In the genomic region with DNA sequence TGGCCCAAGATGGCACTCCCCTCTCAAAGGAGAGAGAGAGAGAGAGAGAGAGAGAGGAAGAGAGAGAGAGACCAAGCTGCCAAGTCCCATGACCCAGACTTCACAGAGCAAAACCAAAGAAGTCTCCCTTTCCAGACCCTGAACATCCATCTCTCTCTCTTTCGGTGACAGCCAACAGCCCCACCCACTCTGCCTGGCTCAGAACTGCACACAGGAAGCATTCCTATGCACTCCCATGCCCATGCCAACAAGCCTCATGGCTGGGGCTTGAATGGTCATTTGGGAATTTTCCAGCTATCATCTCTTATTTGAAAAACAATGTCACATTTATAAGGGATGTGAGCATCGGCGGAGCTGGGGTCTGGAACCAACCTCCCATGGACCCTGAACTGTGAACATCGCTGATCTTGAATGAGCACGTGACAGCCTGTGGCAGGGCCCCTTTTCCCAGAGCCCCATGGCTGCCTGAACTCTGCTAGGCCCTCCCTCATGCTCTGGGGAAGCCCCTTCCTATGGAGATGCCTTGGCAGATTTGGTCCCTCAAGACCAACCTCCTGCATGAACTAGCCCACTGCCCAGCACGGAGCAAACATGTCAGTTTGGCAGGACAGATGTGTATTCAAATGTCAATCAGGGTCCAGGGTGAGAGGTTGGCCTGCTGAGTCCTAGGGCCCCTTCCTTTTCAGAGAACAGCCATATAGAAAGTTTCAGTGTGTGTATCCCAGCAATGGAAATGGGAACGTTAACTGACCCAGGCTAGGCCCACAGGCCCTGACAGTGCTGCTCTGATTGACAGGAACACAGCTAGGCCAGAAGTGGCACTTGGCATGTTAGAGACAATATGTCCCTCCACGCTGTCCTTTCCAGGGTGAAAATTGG, we compare ENCODE assay signal across 16 mouse cellular contexts.
DNase-seq lines count a peak whose midpoint lies in the region; ATAC-seq and TF ChIP-seq lines count a peak whose summit lies in the region.
"Had no signal": no experiment of that assay in that cellular context is flagged by ENCODE, and none has a peak within 500 bp of the region (broad histone marks: within the 10 kb centered on the region; RNA-seq: fewer than 3 reads in every experiment).

No protein-coding gene starts in this region.

- no peaks in the 10 kb centered on the region for H3K9me3 ChIP-seq in lung, embryonic 14.5 days (ENCODE audit: low read depth, low read length)
- no peaks in the 10 kb centered on the region for H3K9me3 ChIP-seq in hindbrain, embryonic 15.5 days

- peak overlapping the region; percentile 42; the same call in 1 of the 2 replicates for H3K27ac ChIP-seq in lung, embryonic 14.5 days (ENCODE audit: low read depth)
- H3K27ac ChIP-seq in hindbrain, embryonic 15.5 days (replicated peaks): no peak overlapping the region

- TF ChIP-seq CTCF in lung, embryonic 14.5 days (IDR thresholded peaks at IDR 0.05; ENCODE audit: low read depth): no peak

- H3K27me3 ChIP-seq in lung, embryonic 14.5 days (ENCODE audit: insufficient read depth, low read length): no peaks in the 10 kb centered on the region
- H3K27me3 ChIP-seq in hindbrain, embryonic 15.5 days: no peaks in the 10 kb centered on the region

- H3K4me3 ChIP-seq in lung, embryonic 14.5 days (ENCODE audit: low read depth, low read length): no peak overlapping the region
- no peak overlapping the region for H3K4me3 ChIP-seq in hindbrain, embryonic 15.5 days
- H3K4me3 ChIP-seq: erythroblast, embryonic 14.5 days; megakaryocyte, embryonic 14.5 days; myocyte had no signal

- H3K9ac ChIP-seq in lung, embryonic 14.5 days: no peak overlapping the region
- no peak overlapping the region for H3K9ac ChIP-seq in hindbrain, embryonic 15.5 days
- H3K9ac ChIP-seq: forebrain, postnatal 0 days had no signal

- 58% methylated on average over 8 of the region's 8 CpGs for WGBS in lung, embryonic 14.5 days
- 39% methylated on average over 8 of the region's 8 CpGs for WGBS in hindbrain, embryonic 15.5 days

- ATAC-seq in lung, embryonic 14.5 days (ENCODE audit: insufficient read depth): peak; percentile 43; the same call in 1 of the 2 replicates
- 0 out of 2 replicates have a peak, but pooled peaks have one; percentile 30 for ATAC-seq in hindbrain, embryonic 15.5 days (ENCODE audit: low FRiP score, low read depth)
- ATAC-seq: CD4-positive, CD25-positive, alpha-beta regulatory T cell, adult 4 months; forebrain, postnatal 0 days had no signal

- DNase-seq in lung, embryonic 14.5 days: no peak
- no peak for DNase-seq in lung, postnatal 4 days
- DNase-seq in 3T3-L1 (ENCODE audit: low read depth, low spot score) (peak; percentile 79), NIH3T3 (ENCODE audit: low read depth) (peak; percentile 55), adipocyte (ENCODE audit: low spot score) (no peak)
- DNase-seq in right cerebral cortex, adult 2 months (ENCODE audit: low spot score in 2 of 2): no peak
- DNase-seq: cerebellum, adult 9-11 months; embryo, embryonic 11 days; forebrain, postnatal 0 days; kidney, adult 2 months; right cerebral cortex, postnatal 4 days had no signal

- no peaks in the 10 kb centered on the region for H3K36me3 ChIP-seq in lung, embryonic 14.5 days (ENCODE audit: insufficient read depth)
- H3K36me3 ChIP-seq in hindbrain, embryonic 15.5 days: no peaks in the 10 kb centered on the region

- H3K4me1 ChIP-seq in lung, embryonic 14.5 days (ENCODE audit: insufficient read depth): peaks cover 16% of the 10 kb centered on the region
- peaks cover 3% of the 10 kb centered on the region; the same call in 1 of the 2 replicates for H3K4me1 ChIP-seq in hindbrain, embryonic 15.5 days (replicated peaks)

- no peak overlapping the region for H3K4me2 ChIP-seq in lung, embryonic 14.5 days
- H3K4me2 ChIP-seq in hindbrain, embryonic 15.5 days: no peak overlapping the region

Comparison
In these comparisons a context has a peak if more than half of its experiments do, and no peak if none do; other contexts are left out.
1. DNase-seq: peak in 3T3-L1 (single experiment) and NIH3T3 (single experiment); none in lung, embryonic 14.5 days (single experiment), lung, postnatal 4 days (0 of 2), adipocyte (single experiment) and right cerebral cortex, adult 2 months (0 of 2).